Mouse (Mus musculus): ENCODE results near the gene Adgb.
"Not testable (repeated sequence)": the region's sequence is repeated elsewhere in the genome, so short reads cannot be mapped to it uniquely, and the experiment has no call there.

The Adgb gene

GRCm38 (mm10) chr10:10471961-10472610 is at the start of gene Adgb:
TSS of gene Adgb (minus strand) at chr10:10472326.
- no peak for DNase-seq (ENCODE audit: low read depth, low spot score)

GRCm38 (mm10) chr10:10480139-10480538 is 8.0 kb upstream of the Adgb start:
- no peak for DNase-seq (ENCODE audit: low read depth, low spot score)

- DNase-seq (ENCODE audit: low read depth, low spot score) = not testable (repeated sequence)
Observed at GRCm38 (mm10) chr10:10477429-10477828, 5.3 kb upstream of the Adgb start.

- DNase-seq (ENCODE audit: low read depth, low spot score) = no peak
Observed at GRCm38 (mm10) chr10:10476956-10477355, 4.8 kb upstream of the Adgb start.

- no peak for DNase-seq (ENCODE audit: low read depth, low spot score)
Observed at GRCm38 (mm10) chr10:10476549-10476948, 4.4 kb upstream of the Adgb start.

- DNase-seq (ENCODE audit: low read depth, low spot score) = no peak
Observed at GRCm38 (mm10) chr10:10468699-10469547, 3.2 kb downstream of the Adgb start.

- DNase-seq (ENCODE audit: low read depth, low spot score) = no peak
Observed at GRCm38 (mm10) chr10:10460113-10460512, 12.0 kb downstream of the Adgb start.

- DNase-seq (ENCODE audit: low read depth, low spot score) = no peak
Observed at GRCm38 (mm10) chr10:10456991-10457390, 15.1 kb downstream of the Adgb start.

GRCm38 (mm10) chr10:10449067-10449466 is 23.1 kb downstream of the Adgb start:
- no peak for DNase-seq (ENCODE audit: low read depth, low spot score)

GRCm38 (mm10) chr10:10444841-10445466 is 27.2 kb downstream of the Adgb start:
- no peak for DNase-seq (ENCODE audit: low read depth, low spot score)

- DNase-seq (ENCODE audit: low read depth, low spot score) = no peak
Observed at GRCm38 (mm10) chr10:10443558-10443957, 28.6 kb downstream of the Adgb start.

GRCm38 (mm10) chr10:10435014-10435413 is 37.1 kb downstream of the Adgb start:
- no peak for DNase-seq (ENCODE audit: low read depth, low spot score)

- no peak for DNase-seq (ENCODE audit: low read depth, low spot score)
Observed at GRCm38 (mm10) chr10:10429635-10430034, 42.5 kb downstream of the Adgb start.

- DNase-seq (ENCODE audit: low read depth, low spot score) = no peak
Observed at GRCm38 (mm10) chr10:10429032-10429431, 43.1 kb downstream of the Adgb start.

- no peak for DNase-seq (ENCODE audit: low read depth, low spot score)
Observed at GRCm38 (mm10) chr10:10424383-10424782, 47.7 kb downstream of the Adgb start.

- DNase-seq (ENCODE audit: low read depth, low spot score) = no peak
Observed at GRCm38 (mm10) chr10:10411046-10411445, 61.1 kb downstream of the Adgb start.

- DNase-seq (ENCODE audit: low read depth, low spot score) = peak; percentile 11
Observed at GRCm38 (mm10) chr10:10408166-10408565, 64.0 kb downstream of the Adgb start.

GRCm38 (mm10) chr10:10395784-10396481 is 76.2 kb downstream of the Adgb start:
- no peak for DNase-seq (ENCODE audit: low read depth, low spot score)

- no peak for DNase-seq (ENCODE audit: low read depth, low spot score)
Observed at GRCm38 (mm10) chr10:10374629-10375028, 97.5 kb downstream of the Adgb start.

GRCm38 (mm10) chr10:10364025-10364424 is 108.1 kb downstream of the Adgb start:
- DNase-seq (ENCODE audit: low read depth, low spot score) = no peak

GRCm38 (mm10) chr10:10355605-10356227 is 116.4 kb downstream of the Adgb start:
- no peak for DNase-seq (ENCODE audit: low read depth, low spot score)

Measured in retina, adult 2 months (tissue).